Mouse (Mus musculus) erythroblast, adult 5-6 weeks (primary cell): ENCODE measurements around the gene Zdhhc13. TPM values are rescaled to one million over a fixed set of nuclear protein-coding genes. Genes with fewer than 3 reads are reported as not detected.

Experiments
- ATAC-seq: replicated peaks from 2 replicates; pipeline ENCODE4 v1.8.0; 2016; ENCODE audit warnings: moderate number of reproducible peaks, mild to moderate bottlenecking, moderate TSS enrichment, inconsistent platforms; ENCODE audit not compliant: poor library complexity, low FRiP score, severe bottlenecking
- total RNA-seq, 2 experiments: library from RNA; stranded (forward) in 1 of 2; stranded (reverse) in 1 of 2; fragments of 150-400 nt in 1 of 2; fragments of 200-764, 138-1000 nt in 1 of 2; gene quantifications; 2 replicates each; pipeline versions ENCODE4 v1.2.3 to v1.2.4; 2015 to 2017; ENCODE audit warnings: low replicate concordance in 2 of 2

Zdhhc13 gene
- total RNA-seq, 2 experiments from 2014 or later: 10.0 to 21.1 TPM

GRCm38 (mm10) chr7:48836949-48837348 lies 48.1 kb downstream of the Zdhhc13 start:
- ATAC-seq: no peak

DNA sequence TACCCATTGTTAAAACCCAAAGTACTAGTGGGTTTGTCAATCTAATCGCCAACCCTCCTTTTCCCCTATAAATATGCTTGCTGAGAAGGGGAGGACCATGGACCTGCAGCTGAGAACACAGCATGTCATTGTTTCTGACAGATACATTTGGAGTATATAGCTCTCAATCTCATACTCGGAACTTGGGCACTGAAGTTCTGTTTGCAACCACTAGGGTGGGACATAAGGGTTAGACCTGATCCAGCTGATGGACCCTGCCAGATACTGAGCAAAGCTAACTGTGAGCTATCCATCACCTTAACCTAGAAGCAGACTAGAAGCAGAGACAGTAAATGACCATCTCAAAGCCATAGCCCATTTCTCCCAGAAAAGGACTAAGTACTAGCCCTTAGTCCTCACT lies 49.6 kb downstream of the Zdhhc13 start:
- no peak for ATAC-seq

GRCm38 (mm10) chr7:48840545-48840944 lies 51.7 kb downstream of the Zdhhc13 start:
- ATAC-seq: no peak

DNA sequence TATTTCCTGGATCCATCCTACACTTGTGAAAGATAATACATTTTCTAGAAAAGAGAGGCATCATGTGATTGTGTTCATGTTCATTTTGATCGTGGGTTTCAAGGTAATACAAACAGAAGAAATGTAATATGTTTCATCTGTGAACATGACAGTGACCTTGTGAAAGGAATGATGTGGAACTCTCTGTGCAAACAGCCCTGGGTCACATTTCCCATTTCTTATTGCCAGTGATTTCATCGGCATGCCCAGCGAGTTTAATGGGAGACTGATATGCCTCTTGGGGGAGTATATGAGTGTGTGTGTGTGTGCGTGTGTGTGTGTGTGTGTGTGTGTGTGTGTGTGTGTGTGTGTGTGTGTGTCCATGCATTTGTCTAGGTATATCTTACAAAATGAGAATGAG lies 52.7 kb downstream of the Zdhhc13 start:
- ATAC-seq: no peak

DNA sequence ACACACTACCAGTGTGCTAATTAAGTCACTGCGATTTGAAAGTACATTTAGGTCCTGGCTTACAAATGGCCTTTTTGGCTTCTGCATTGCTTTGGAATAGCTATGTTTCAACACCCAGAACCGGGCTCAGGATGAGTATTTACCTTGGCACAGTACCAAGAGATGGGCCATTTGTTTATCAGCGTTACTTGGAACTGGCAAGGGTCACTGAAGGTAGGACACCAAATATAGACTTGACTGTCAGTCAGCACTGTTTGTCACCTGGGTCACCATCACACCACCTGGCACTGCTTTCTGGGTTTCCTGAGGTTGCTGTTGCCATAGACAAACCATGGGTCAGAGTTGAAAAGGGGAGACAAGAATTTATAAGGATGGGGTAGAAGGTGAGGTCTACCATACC lies 53.5 kb downstream of the Zdhhc13 start:
- ATAC-seq: no peak

GRCm38 (mm10) chr7:48843541-48843940 lies 54.7 kb downstream of the Zdhhc13 start:
- ATAC-seq: no peak

DNA sequence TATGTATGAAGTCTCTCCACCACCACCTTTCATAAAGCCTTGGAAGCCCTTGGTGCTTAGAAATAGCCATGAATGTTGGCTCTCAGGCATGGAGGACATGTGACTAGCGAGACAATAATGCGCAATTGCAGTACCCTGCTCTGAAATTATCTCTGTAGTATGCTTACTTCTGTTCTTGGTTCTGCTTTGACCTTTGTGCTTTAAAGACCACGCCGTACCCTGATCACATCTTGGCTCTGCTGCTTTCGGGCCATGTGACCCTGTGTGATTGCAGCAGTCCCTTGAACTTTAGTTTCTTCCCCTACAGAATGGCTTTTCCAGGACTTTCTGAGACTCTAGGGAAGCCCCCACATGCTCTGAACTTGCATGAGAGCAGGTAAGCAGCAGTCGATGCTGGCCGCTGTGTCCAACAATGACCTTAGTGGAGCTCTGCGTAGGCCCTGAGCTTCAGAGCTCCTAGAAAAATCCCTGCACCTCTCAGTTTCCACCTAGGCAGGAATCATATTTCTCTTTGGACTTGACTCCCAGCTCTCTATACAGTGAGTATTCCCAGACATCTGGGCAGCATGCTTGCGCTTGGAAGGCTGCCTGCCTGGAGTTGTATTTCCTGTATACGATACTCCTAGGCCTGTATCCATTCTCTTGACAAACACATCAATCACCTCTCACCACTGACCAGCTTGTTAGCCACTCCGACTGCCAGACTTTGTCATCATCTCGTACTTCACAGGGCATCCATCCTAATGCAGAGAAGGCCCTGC lies 56.6 kb downstream of the Zdhhc13 start:
- no peak for ATAC-seq

DNA sequence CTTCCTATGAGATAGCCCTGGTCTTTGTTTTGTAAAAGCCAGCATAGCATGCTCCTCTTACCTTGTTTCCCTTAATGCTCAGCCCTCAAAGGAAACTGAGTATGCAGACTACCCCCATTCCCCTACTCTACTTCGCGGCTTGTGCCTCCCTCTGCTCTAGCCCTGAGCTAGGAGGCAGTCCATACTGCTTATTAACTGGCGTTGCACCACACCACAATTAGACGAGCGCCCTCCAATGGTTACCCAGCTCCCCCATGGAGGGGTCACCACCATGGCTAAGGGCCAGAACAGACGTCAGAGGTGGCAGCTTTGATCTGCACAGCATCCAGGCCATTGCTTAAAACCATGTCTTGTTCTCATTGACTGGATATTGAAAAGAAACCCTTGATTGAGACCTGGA lies 58.0 kb downstream of the Zdhhc13 start:
- ATAC-seq: no peak

- ATAC-seq: no peak
These were observed 59.2 kb downstream of the Zdhhc13 start, which contains the start of gene Csrp3 for GRCm38 (mm10) chr7:48847820-48848650. TSS of gene Csrp3 (minus strand) at chr7:48848033.

DNA sequence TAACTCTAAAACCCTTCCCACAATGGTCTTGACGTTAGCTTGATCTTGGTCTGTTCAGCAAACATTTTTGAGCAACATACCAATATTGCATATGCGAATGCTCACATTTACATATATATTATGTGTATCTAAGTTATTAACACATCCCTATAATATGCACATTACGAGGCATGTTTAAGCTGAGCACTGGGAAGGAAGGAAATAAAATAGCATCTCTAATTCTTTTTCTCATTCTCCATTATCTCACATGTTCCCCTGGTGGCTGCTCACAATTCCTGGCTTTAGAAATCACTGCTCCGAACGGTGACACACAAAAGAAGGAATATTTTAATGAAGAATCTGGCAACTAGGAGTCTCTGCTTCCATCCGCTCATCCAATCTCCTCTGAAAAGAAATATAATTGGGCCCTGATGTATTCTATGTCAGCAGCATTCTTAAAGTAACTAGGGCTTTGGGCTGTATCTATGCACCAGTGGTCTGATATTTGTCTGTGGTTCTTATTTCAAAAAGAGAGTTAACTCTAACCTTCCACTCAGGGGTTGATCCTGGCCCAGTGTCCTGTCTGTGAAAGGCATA lies 62.8 kb downstream of the Zdhhc13 start:
- ATAC-seq: no peak

DNA sequence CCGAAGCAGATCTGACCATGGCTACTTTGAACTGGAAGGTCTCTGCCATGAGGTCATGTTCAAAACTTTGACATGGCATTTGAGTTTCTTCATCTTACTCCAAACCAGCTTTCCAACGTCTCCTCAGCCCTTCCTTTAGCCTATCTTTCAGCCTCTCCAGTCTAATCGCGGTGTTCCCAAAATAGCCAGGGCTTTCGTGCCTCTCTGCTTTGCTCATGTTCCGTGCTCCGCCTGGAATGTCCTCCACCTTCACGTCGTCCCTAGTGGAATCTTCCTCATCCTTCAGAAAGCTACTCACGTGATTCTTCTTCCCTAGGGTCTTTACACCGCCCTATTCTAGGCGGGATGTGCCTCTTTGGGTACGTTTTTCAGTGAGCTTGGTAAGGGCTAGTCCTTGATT lies 64.7 kb downstream of the Zdhhc13 start:
- no peak for ATAC-seq

GRCm38 (mm10) chr7:48855461-48855860 lies 66.7 kb downstream of the Zdhhc13 start:
- ATAC-seq: no peak

GRCm38 (mm10) chr7:48858257-48858656 lies 69.5 kb downstream of the Zdhhc13 start:
- no peak for ATAC-seq

- ATAC-seq: no peak
These were observed 70.6 kb downstream of the Zdhhc13 start for GRCm38 (mm10) chr7:48859362-48859761.

GRCm38 (mm10) chr7:48860948-48861347 lies 72.1 kb downstream of the Zdhhc13 start:
- no peak for ATAC-seq

DNA sequence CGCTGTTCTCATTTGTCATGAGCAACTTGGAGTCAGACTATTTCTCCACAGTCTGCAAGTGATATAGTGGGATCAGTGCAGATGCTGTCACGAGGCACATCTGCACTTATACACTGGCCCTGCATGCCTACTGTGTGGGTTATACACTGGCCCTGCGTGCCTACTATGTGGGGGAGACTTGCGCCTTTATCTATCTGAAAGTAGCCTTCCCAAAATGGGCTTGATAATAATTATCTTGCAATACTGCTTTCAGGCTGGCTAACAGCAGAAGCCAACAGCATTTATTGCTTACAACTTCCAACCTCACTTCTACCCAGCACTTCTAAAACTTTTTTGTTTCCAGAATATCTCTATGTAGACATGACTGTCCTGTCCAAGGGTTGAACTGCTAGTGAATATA lies 73.0 kb downstream of the Zdhhc13 start:
- ATAC-seq: no peak

DNA sequence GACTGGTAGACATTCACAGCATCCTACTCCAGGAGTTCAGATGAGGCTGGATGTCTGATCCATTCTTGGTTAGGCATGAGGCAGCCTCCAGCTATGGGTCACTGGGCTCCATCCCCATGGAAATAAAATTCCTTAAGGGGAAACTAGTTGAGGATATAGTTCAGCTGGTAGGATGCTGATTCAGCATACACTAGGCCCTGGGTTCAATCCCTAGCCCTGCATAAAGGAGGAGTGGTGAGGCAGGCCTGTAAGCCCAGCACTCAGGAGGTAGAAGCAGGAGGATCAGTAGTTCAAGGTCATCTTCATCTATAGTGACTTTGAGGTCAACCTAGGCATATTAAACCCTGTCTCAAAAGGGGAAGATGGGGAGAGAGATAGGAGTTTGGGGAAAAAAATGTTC lies 75.4 kb downstream of the Zdhhc13 start:
- ATAC-seq: no peak

- ATAC-seq: no peak
These were observed 76.1 kb downstream of the Zdhhc13 start for GRCm38 (mm10) chr7:48864671-48865458.

GRCm38 (mm10) chr7:48867576-48867975 lies 78.8 kb downstream of the Zdhhc13 start:
- ATAC-seq: peak; percentile 32; the same call in 1 of the 2 replicates

- no peak for ATAC-seq
These were observed 81.3 kb downstream of the Zdhhc13 start for GRCm38 (mm10) chr7:48870144-48870543.
